Mouse (Mus musculus): ENCODE results near the gene Tab3.

DNA sequence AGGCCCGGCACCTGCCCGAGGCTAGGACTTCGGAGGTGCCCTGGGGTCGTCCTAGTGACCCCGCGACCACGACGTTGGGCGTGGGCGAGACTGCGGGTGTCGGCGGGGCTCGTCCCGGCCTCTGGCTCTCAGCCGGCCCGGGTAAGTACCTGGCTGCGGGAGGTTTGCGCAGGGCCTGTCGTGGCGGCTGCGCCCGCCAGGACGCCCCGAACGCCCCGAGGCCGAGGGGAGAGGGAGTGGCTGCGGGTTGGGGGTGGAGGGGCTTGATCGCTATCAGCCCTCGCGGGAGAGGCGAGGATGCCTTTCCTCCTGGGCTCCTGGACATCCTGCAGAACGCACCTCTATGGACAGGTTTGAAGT lies 340 bp downstream of the Tab3 start:
- no peak for TF ChIP-seq CTCF (IDR thresholded peaks at IDR 0.05; ENCODE audit: control insufficient read depth, insufficient read depth, insufficient read length)
- TF ChIP-seq MYOG (IDR thresholded peaks at IDR 0.05; ENCODE audit: control insufficient read depth, extremely low read depth, insufficient read length), result no peak
- TF ChIP-seq USF1 (IDR thresholded peaks at IDR 0.05; ENCODE audit: low read depth), result no peak
- no peak for TF ChIP-seq MAX (IDR thresholded peaks at IDR 0.05)
